Mouse (Mus musculus) lung, postnatal 0 days (tissue): Measurements from ENCODE around the gene Sec16a.

Source experiments
- CTCF ChIP-seq: IDR thresholded peaks from 2 replicates; pipeline ENCODE4 v1.5.1; 2016; ENCODE audit warnings: antibody characterized with exemption, mild to moderate bottlenecking
- EP300 ChIP-seq: IDR thresholded peaks from 2 replicates; pipeline ENCODE4 v1.6.1; 2016; ENCODE audit warnings: antibody characterized with exemption, mild to moderate bottlenecking, control low read depth

DNA sequence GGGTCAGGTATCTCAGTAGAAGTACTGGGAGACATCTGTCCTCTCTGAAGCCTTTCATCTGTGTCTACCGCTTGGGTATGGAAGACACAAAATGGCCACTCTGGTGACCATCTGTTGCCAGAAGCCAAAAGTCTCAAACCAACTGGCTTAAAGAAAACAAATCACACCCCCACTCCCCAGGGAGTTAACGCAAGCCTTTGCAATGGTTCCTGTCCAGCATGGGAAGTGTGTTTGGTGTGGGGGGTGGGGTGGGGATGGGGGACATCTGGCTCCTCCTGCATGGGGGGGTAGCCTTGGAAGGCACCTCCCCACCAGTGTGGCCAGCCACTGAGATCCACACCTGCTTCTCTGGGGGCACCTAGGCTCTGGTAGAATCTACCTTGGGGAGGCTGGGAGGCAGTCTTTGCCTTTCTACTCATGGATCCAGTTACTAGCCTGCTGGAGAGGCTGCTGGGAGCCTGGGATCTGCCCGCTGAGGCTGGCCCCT, 41.9 kb upstream of the Sec16a start:
- no peak for TF ChIP-seq EP300
- TF ChIP-seq CTCF: no peak
